Mouse (Mus musculus) ES-E14 (cell line): Measurements from ENCODE around the gene Upk2. TPM values are rescaled to one million over a fixed set of nuclear protein-coding genes. Genes with fewer than 3 reads are reported as not detected.

Source experiments
- DNase-seq: peaks from one replicate; pipeline ENCODE4 v3.0.0-alpha.2; 2013; ENCODE audit warnings: low read depth, low spot score
- H3K27ac ChIP-seq: 2 replicates; pipeline ENCODE4 v1.5.1; 2012; ENCODE audit warnings: low read depth, mild to moderate bottlenecking, low read length, moderate library complexity, mixed read lengths; ENCODE audit not compliant: poor library complexity, insufficient read depth, severe bottlenecking
- H3K36me3 ChIP-seq: 2 replicates; pipeline ENCODE4 v1.6.1; 2012; ENCODE audit warnings: mild to moderate bottlenecking, low read length, moderate library complexity, mixed read lengths; ENCODE audit not compliant: control insufficient read depth, poor library complexity, insufficient read depth, severe bottlenecking
- H3K4me1 ChIP-seq, 2 experiments: fragments of 150-350 bp in 1 of 2; sonication (generic) in 1 of 2; 2 replicates each; pipeline ENCODE4 v1.6.1; 2012; ENCODE audit warnings: low read length in 2 of 2, mild to moderate bottlenecking in 1 of 2, mixed read lengths in 1 of 2; ENCODE audit not compliant: control insufficient read depth in 2 of 2, insufficient read depth in 2 of 2, poor library complexity in 1 of 2
- H3K4me3 ChIP-seq, 2 experiments: fragments of 150-350 bp in 1 of 2; sonication (generic) in 1 of 2; 2 replicates each; pipeline ENCODE4 v1.5.1; 2012; ENCODE audit warnings: low read length in 2 of 2, low read depth in 1 of 2, mild to moderate bottlenecking in 1 of 2, mixed read lengths in 1 of 2; ENCODE audit not compliant: insufficient read depth in 1 of 2, poor library complexity in 1 of 2, severe bottlenecking in 1 of 2
- H3K9ac ChIP-seq: 2 replicates; pipeline ENCODE4 v1.6.1; 2012; ENCODE audit warnings: low read depth, mild to moderate bottlenecking, low read length, mixed read lengths; ENCODE audit not compliant: poor library complexity, insufficient read depth, severe bottlenecking
- H3K9me3 ChIP-seq: fragments of 150-350 bp; sonication (generic); 2 replicates; pipeline ENCODE4 v1.6.1; 2012; ENCODE audit warnings: low read depth, mild to moderate bottlenecking, low read length; ENCODE audit not compliant: control insufficient read depth, insufficient read depth
- CHD2 ChIP-seq: IDR thresholded peaks from 2 replicates; pipeline ENCODE4 v1.6.1; 2014; ENCODE audit warnings: mild to moderate bottlenecking, low read depth, low read length, inconsistent platforms
- HCFC1 ChIP-seq: IDR thresholded peaks from 2 replicates; pipeline ENCODE4 v1.6.1; 2012; ENCODE audit warnings: low read length, inconsistent platforms, borderline replicate concordance; ENCODE audit not compliant: insufficient read depth
- MAFK ChIP-seq: IDR thresholded peaks from 2 replicates; pipeline ENCODE4 v1.6.1; 2014; ENCODE audit warnings: mild to moderate bottlenecking, low read depth, low read length, inconsistent platforms; ENCODE audit not compliant: insufficient read depth
- ZC3H11A ChIP-seq: IDR thresholded peaks from 2 replicates; pipeline ENCODE4 v1.6.1; 2012; ENCODE audit warnings: low read depth, mild to moderate bottlenecking, inconsistent platforms, low read length, borderline replicate concordance
- ZNF384 ChIP-seq: IDR thresholded peaks from 2 replicates; pipeline ENCODE4 v1.6.1; 2012; ENCODE audit warnings: low read depth, low read length, inconsistent platforms
- in situ Hi-C, 2 experiments: fragments of 600-800 bp; cut with MboI; formaldehyde crosslinking; loops; one replicate each; pipeline ENCODE4 v1.15.1; 2025; ENCODE audit warnings: low sequenced_read_pairs in 2 of 2, inconsistent platforms in 1 of 2; ENCODE audit not compliant: unreplicated experiment in 2 of 2
- total RNA-seq: library from RNA; depleted of rRNA; stranded (reverse); fragments of 300-350 nt; gene quantifications from 2 replicates; pipeline ENCODE4 v1.2.3, GENCODE M21; 2012

The Upk2 gene
- total RNA-seq, 1 experiment, result 0.31 TPM

GRCm38 (mm10) chr9:44488855-44489381 is 34.1 kb upstream of the Upk2 start:
- H3K9ac ChIP-seq, result no peak overlapping the region
- H3K9me3 ChIP-seq, result no peaks in the 10 kb centered on the region
- H3K4me1 ChIP-seq, result peaks cover 3 to 75% of the 10 kb centered on the region in 2 experiments; a peak in 3 of 4 replicates
- TF ChIP-seq HCFC1 (no peak), MAFK (no peak), CHD2 (no peak), ZNF384 (no peak), ZC3H11A (no peak)
- in situ Hi-C loops, result no loop called here
- no peak for DNase-seq
- H3K27ac ChIP-seq, result no peak overlapping the region; the same call in 1 of the 2 replicates
- no peaks in the 10 kb centered on the region for H3K36me3 ChIP-seq
- no peak overlapping the region for H3K4me3 ChIP-seq

- Histone ChIP-seq H3K4me1 (peaks cover 4 to 73% of the 10 kb centered on the region in 2 experiments; a peak in 3 of 4 replicates), H3K27ac (no peak overlapping the region), H3K4me3 (no peak overlapping the region), H3K9me3 (no peaks in the 10 kb centered on the region), H3K9ac (no peak overlapping the region), H3K36me3 (no peaks in the 10 kb centered on the region)
- in situ Hi-C loops, result no loop called here
- TF ChIP-seq CHD2 (no peak), MAFK (no peak), ZNF384 (no peak)
- no peak for DNase-seq
These were observed 33.6 kb upstream of the Upk2 start for GRCm38 (mm10) chr9:44488416-44488815.

- in situ Hi-C loops, result no loop called here
- no peaks in the 10 kb centered on the region for H3K36me3 ChIP-seq
- no peak for DNase-seq
- peaks cover 5 to 65% of the 10 kb centered on the region in 2 experiments; a peak in 3 of 4 replicates for H3K4me1 ChIP-seq
- no peak overlapping the region for H3K4me3 ChIP-seq
- no peak overlapping the region for H3K27ac ChIP-seq
- H3K9ac ChIP-seq, result no peak overlapping the region
- TF ChIP-seq CHD2 (no peak), HCFC1 (no peak)
- H3K9me3 ChIP-seq, result no peaks in the 10 kb centered on the region
These were observed 32.7 kb upstream of the Upk2 start for GRCm38 (mm10) chr9:44487441-44487840.

- Histone ChIP-seq H3K4me1 (peaks cover 5 to 62% of the 10 kb centered on the region in 2 experiments; a peak in 3 of 4 replicates), H3K36me3 (no peaks in the 10 kb centered on the region), H3K4me3 (no peak overlapping the region), H3K9me3 (no peaks in the 10 kb centered on the region), H3K27ac (no peak overlapping the region), H3K9ac (no peak overlapping the region)
- TF ChIP-seq MAFK (no peak), CHD2 (no peak), HCFC1 (no peak), ZNF384 (no peak), ZC3H11A (no peak)
- no peak for DNase-seq
- in situ Hi-C loops, result no loop called here
These were observed 32.1 kb upstream of the Upk2 start for GRCm38 (mm10) chr9:44486741-44487421.
